Mouse (Mus musculus): ENCODE measurements at regions not wholly inside any gene's neighbourhood (a gene's known extent, or its start where the extent isn't known, plus 50 kb on each side); places are given as distances from the start of the nearest gene placed in this dataset.
"Not testable (repeated sequence)": the region's sequence is repeated elsewhere in the genome, so short reads cannot be mapped to it uniquely, and the experiment has no call there.

DNA sequence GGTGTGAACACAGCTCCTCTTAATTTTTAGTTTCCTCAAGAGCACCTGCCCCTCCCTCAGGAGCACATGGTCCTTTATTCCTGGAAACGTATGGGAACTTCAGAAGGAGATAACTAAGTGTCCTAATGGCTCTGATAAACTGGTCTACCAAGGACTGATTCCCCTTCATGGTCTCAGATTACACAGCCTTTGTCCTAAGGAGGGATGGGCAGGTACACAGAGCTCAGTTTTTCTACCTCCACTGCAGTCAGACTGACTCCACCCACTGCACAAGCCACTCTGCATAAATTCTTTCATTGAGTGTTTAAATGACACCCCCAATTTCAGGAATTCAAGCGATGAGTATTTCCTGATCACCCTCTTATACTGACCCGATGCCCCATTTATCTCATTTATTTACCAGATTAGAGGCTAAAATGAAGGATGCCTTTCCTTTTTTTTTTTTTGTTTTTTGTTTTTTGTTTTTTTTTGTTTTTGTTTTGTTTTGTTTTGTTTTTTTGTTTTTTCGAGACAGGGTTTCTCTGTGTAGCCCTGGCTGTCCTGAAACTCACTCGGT is 95.1 kb downstream of the Sox2 start:
- Histone ChIP-seq H3K27ac (no peak overlapping the region), H3K4me3 (replicated peaks; ENCODE audit: low read length) (no peak overlapping the region), H3K4me1 (replicated peaks; ENCODE audit: control insufficient read depth, insufficient read depth, low read length) (no peaks in the 10 kb centered on the region), H3K9ac (no peak overlapping the region), H3K9me3 (ENCODE audit: control insufficient read depth, low read length) (no peaks in the 10 kb centered on the region), H3K36me3 (replicated peaks; ENCODE audit: control insufficient read depth, insufficient read depth) (no peaks in the 10 kb centered on the region), H3K4me2 (replicated peaks) (no peak overlapping the region), H3K27me3 (ENCODE audit: control insufficient read depth, insufficient read depth, low read length) (no peaks in the 10 kb centered on the region)
- 78% methylated on average over 5 of the region's 5 CpGs for WGBS
- DNase-seq (ENCODE audit: low spot score) (no peak), ATAC-seq (ENCODE audit: low FRiP score) (no peak)

- no peak overlapping the region for H3K4me3 ChIP-seq (replicated peaks; ENCODE audit: low read length)
- H3K36me3 ChIP-seq (replicated peaks; ENCODE audit: control insufficient read depth, insufficient read depth): no peaks in the 10 kb centered on the region
- H3K27me3 ChIP-seq (ENCODE audit: control insufficient read depth, insufficient read depth, low read length): no peaks in the 10 kb centered on the region
- no peak overlapping the region for H3K4me2 ChIP-seq (replicated peaks)
- ATAC-seq (ENCODE audit: low FRiP score) (no peak), DNase-seq (ENCODE audit: low spot score) (no peak)
- H3K4me1 ChIP-seq (replicated peaks; ENCODE audit: control insufficient read depth, insufficient read depth, low read length): no peaks in the 10 kb centered on the region
- no peak overlapping the region for H3K27ac ChIP-seq
- WGBS: 91% methylated on average over 10 of the region's 10 CpGs
- H3K9me3 ChIP-seq (ENCODE audit: control insufficient read depth, low read length): no peaks in the 10 kb centered on the region
- no peak overlapping the region for H3K9ac ChIP-seq
Observed at GRCm38 (mm10) chr3:34747499-34748093, 97.4 kb downstream of the Sox2 start.

- Histone ChIP-seq H3K4me3 (replicated peaks; ENCODE audit: low read length) (no peak overlapping the region), H3K4me1 (replicated peaks; ENCODE audit: control insufficient read depth, insufficient read depth, low read length) (no peaks in the 10 kb centered on the region), H3K36me3 (replicated peaks; ENCODE audit: control insufficient read depth, insufficient read depth) (no peaks in the 10 kb centered on the region), H3K9me3 (ENCODE audit: control insufficient read depth, low read length) (no peaks in the 10 kb centered on the region), H3K27me3 (ENCODE audit: control insufficient read depth, insufficient read depth, low read length) (no peaks in the 10 kb centered on the region), H3K9ac (no peak overlapping the region), H3K27ac (no peak overlapping the region), H3K4me2 (replicated peaks) (no peak overlapping the region)
- no peak for DNase-seq (ENCODE audit: low spot score)
- no peak for ATAC-seq (ENCODE audit: low FRiP score)
- WGBS: 35% methylated on average over 7 of the region's 7 CpGs
Observed at GRCm38 (mm10) chr3:34749989-34750388, 99.8 kb downstream of the Sox2 start.

GRCm38 (mm10) chr3:34751551-34751950 is 101.3 kb downstream of the Sox2 start:
- Histone ChIP-seq H3K27ac (no peak overlapping the region), H3K4me3 (replicated peaks; ENCODE audit: low read length) (no peak overlapping the region), H3K9ac (no peak overlapping the region), H3K4me1 (replicated peaks; ENCODE audit: control insufficient read depth, insufficient read depth, low read length) (no peaks in the 10 kb centered on the region), H3K36me3 (replicated peaks; ENCODE audit: control insufficient read depth, insufficient read depth) (no peaks in the 10 kb centered on the region), H3K9me3 (ENCODE audit: control insufficient read depth, low read length) (no peaks in the 10 kb centered on the region), H3K4me2 (replicated peaks) (no peak overlapping the region), H3K27me3 (ENCODE audit: control insufficient read depth, insufficient read depth, low read length) (no peaks in the 10 kb centered on the region)
- 70% methylated on average over 5 of the region's 5 CpGs for WGBS
- 0 out of 2 replicates have a peak, but pooled peaks have one; percentile 31 for ATAC-seq (ENCODE audit: low FRiP score)
- no peak for DNase-seq (ENCODE audit: low spot score)

- no peak overlapping the region for H3K4me2 ChIP-seq (replicated peaks)
- WGBS: 68% methylated on average over 8 of the region's 8 CpGs
- no peak overlapping the region for H3K27ac ChIP-seq
- no peak for ATAC-seq (ENCODE audit: low FRiP score)
- H3K4me1 ChIP-seq (replicated peaks; ENCODE audit: control insufficient read depth, insufficient read depth, low read length): no peaks in the 10 kb centered on the region
- H3K4me3 ChIP-seq (replicated peaks; ENCODE audit: low read length): no peak overlapping the region
- DNase-seq (ENCODE audit: low spot score): no peak
- H3K27me3 ChIP-seq (ENCODE audit: control insufficient read depth, insufficient read depth, low read length): no peaks in the 10 kb centered on the region
- H3K9me3 ChIP-seq (ENCODE audit: control insufficient read depth, low read length): no peaks in the 10 kb centered on the region
- H3K9ac ChIP-seq: no peak overlapping the region
- H3K36me3 ChIP-seq (replicated peaks; ENCODE audit: control insufficient read depth, insufficient read depth): no peaks in the 10 kb centered on the region
Observed at GRCm38 (mm10) chr3:34753557-34753956, 103.4 kb downstream of the Sox2 start.

DNA sequence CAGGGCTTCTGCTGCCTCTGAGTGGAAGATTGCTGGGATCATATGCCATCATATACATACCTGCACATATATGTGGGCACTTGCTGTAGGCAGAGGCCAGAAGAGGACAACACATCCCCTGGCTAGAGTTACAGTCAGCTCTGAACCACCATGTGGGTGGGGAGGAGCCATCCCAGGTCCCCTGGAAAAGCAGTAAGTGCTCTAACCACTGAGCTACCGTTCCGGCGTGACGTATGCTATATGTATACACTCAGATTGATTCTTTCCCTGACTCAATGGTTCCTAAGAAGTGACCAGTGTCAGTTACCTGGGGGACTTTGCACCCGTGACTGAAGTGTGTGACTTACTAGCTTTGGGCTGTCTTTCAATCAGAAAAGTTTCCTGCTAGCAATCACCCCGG is 104.6 kb downstream of the Sox2 start:
- Histone ChIP-seq H3K4me2 (replicated peaks) (no peak overlapping the region), H3K9me3 (ENCODE audit: control insufficient read depth, low read length) (no peaks in the 10 kb centered on the region), H3K27ac (no peak overlapping the region), H3K36me3 (replicated peaks; ENCODE audit: control insufficient read depth, insufficient read depth) (no peaks in the 10 kb centered on the region), H3K4me1 (replicated peaks; ENCODE audit: control insufficient read depth, insufficient read depth, low read length) (no peaks in the 10 kb centered on the region), H3K27me3 (ENCODE audit: control insufficient read depth, insufficient read depth, low read length) (no peaks in the 10 kb centered on the region), H3K9ac (no peak overlapping the region), H3K4me3 (replicated peaks; ENCODE audit: low read length) (no peak overlapping the region)
- no peak for DNase-seq (ENCODE audit: low spot score)
- 94% methylated on average over 6 of the region's 6 CpGs for WGBS
- no peak for ATAC-seq (ENCODE audit: low FRiP score)

DNA sequence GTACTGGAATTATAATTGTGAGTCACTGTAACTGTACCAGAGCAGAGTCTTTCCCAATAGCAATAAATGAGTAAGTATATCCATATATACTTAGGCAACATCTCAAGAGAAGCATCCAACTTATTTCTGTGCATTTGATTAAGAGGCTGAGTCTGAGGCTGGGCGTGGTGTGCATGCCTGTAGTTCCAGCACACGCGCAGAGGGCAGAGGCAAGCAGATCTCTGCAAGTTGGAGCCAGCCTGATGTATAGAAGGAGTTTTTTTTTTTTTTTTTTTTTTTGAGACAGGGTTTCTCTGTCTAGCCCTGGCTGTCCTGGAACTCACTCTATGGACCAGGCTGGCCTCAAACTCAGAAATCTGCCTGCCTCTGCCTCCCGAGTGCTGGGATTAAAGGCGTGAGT is 105.1 kb downstream of the Sox2 start:
- 98% methylated on average over 5 of the region's 5 CpGs for WGBS
- H3K9me3 ChIP-seq (ENCODE audit: control insufficient read depth, low read length); H3K36me3 ChIP-seq (replicated peaks; ENCODE audit: control insufficient read depth, insufficient read depth); H3K27ac ChIP-seq; H3K27me3 ChIP-seq (ENCODE audit: control insufficient read depth, insufficient read depth, low read length); ATAC-seq (ENCODE audit: low FRiP score); H3K4me2 ChIP-seq (replicated peaks); H3K4me1 ChIP-seq (replicated peaks; ENCODE audit: control insufficient read depth, insufficient read depth, low read length); H3K4me3 ChIP-seq (replicated peaks; ENCODE audit: low read length); DNase-seq (ENCODE audit: low spot score); H3K9ac ChIP-seq: not testable (repeated sequence)

- Histone ChIP-seq H3K4me2 (replicated peaks) (no peak overlapping the region), H3K27ac (no peak overlapping the region), H3K9me3 (ENCODE audit: control insufficient read depth, low read length) (no peaks in the 10 kb centered on the region), H3K27me3 (ENCODE audit: control insufficient read depth, insufficient read depth, low read length) (no peaks in the 10 kb centered on the region), H3K9ac (no peak overlapping the region), H3K4me1 (replicated peaks; ENCODE audit: control insufficient read depth, insufficient read depth, low read length) (no peaks in the 10 kb centered on the region), H3K4me3 (replicated peaks; ENCODE audit: low read length) (no peak overlapping the region), H3K36me3 (replicated peaks; ENCODE audit: control insufficient read depth, insufficient read depth) (no peaks in the 10 kb centered on the region)
- WGBS: 31% methylated on average over 7 of the region's 7 CpGs
- DNase-seq (ENCODE audit: low spot score): no peak
- ATAC-seq (ENCODE audit: low FRiP score): no peak
Observed at GRCm38 (mm10) chr3:34756632-34757031, 106.4 kb downstream of the Sox2 start.

GRCm38 (mm10) chr3:34757130-34757529 is 106.9 kb downstream of the Sox2 start:
- Histone ChIP-seq H3K4me3 (replicated peaks; ENCODE audit: low read length) (no peak overlapping the region), H3K4me1 (replicated peaks; ENCODE audit: control insufficient read depth, insufficient read depth, low read length) (no peaks in the 10 kb centered on the region), H3K27me3 (ENCODE audit: control insufficient read depth, insufficient read depth, low read length) (no peaks in the 10 kb centered on the region), H3K9ac (no peak overlapping the region), H3K4me2 (replicated peaks) (no peak overlapping the region), H3K9me3 (ENCODE audit: control insufficient read depth, low read length) (no peaks in the 10 kb centered on the region), H3K27ac (no peak overlapping the region), H3K36me3 (replicated peaks; ENCODE audit: control insufficient read depth, insufficient read depth) (no peaks in the 10 kb centered on the region)
- DNase-seq (ENCODE audit: low spot score) (no peak), ATAC-seq (ENCODE audit: low FRiP score) (no peak)
- 72% methylated on average over 6 of the region's 6 CpGs for WGBS

Data from hindbrain, embryonic 14.5 days (tissue).